Mouse (Mus musculus): ENCODE data around the gene Nhlh1.

- no peak for TF ChIP-seq CTCF (IDR thresholded peaks at IDR 0.05; ENCODE audit: insufficient read depth, low read length)
- no peak for TF ChIP-seq POLR2A (IDR thresholded peaks at IDR 0.05; ENCODE audit: borderline replicate concordance, extremely low read depth, low read depth, low read length)
Measured at GRCm38 (mm10) chr1:172010042-172010824, 47.1 kb downstream of the Nhlh1 start.
